Mouse (Mus musculus) E14TG2a.4 (cell line): Measurements from ENCODE around the gene Rps15.

Experiments
- CTCF ChIP-seq: conservative IDR thresholded peaks from 2 replicates; pipeline ENCODE4 v1.5.1; 2014; ENCODE audit warnings: low read length
- NANOG ChIP-seq: IDR thresholded peaks from 2 replicates; pipeline ENCODE4 v1.6.1; 2014; ENCODE audit warnings: borderline replicate concordance, low read length, mixed read lengths
- POU5F1 ChIP-seq: IDR thresholded peaks from 2 replicates; pipeline ENCODE4 v1.6.1; 2014; ENCODE audit warnings: low read length, borderline replicate concordance

- TF ChIP-seq CTCF (no peak), POU5F1 (no peak), NANOG (no peak; the same call in 1 of the 2 replicates)
Measured at GRCm38 (mm10) chr10:80292251-80293146, at the start of gene Rps15.
